Mouse (Mus musculus) hindbrain, embryonic 12.5 days (tissue): ENCODE results near the gene Sap18. TPM values are rescaled to one million over a fixed set of nuclear protein-coding genes. Genes with fewer than 3 reads are reported as not detected.
A peak's percentile ranks its signal among the peaks of the same experiment; 100 is the strongest.
"Not testable (repeated sequence)": the region's sequence is repeated elsewhere in the genome, so short reads cannot be mapped to it uniquely, and the experiment has no call there.

ENCODE experiments used
- ATAC-seq: fragments of 200-750 bp; cut with Nextera tagmentation; 2 replicates; pipeline ENCODE4 v1.8.0; 2017; ENCODE audit warnings: moderate TSS enrichment; ENCODE audit not compliant: low FRiP score
- H3K27ac ChIP-seq: fragments of 300-500 bp; sonication (generic); 2 replicates; pipeline ENCODE4 v1.5.1; 2016; ENCODE audit warnings: mild to moderate bottlenecking
- H3K27me3 ChIP-seq: fragments of 300-500 bp; sonication (generic); 2 replicates; pipeline ENCODE4 v1.6.1; 2016; ENCODE audit warnings: mild to moderate bottlenecking
- H3K36me3 ChIP-seq: fragments of 300-500 bp; sonication (generic); 2 replicates; pipeline ENCODE4 v1.6.1; 2016; ENCODE audit warnings: mild to moderate bottlenecking
- H3K4me1 ChIP-seq: fragments of 300-500 bp; sonication (generic); 2 replicates; pipeline ENCODE4 v1.6.1; 2016
- H3K4me2 ChIP-seq: fragments of 300-500 bp; sonication (generic); replicated peaks from 2 replicates; pipeline ENCODE4 v1.6.1; 2016; ENCODE audit warnings: mild to moderate bottlenecking
- H3K4me3 ChIP-seq: fragments of 300-500 bp; sonication (generic); 2 replicates; pipeline ENCODE4 v1.5.1; 2016; ENCODE audit warnings: mild to moderate bottlenecking
- H3K9ac ChIP-seq: fragments of 300-500 bp; sonication (generic); 2 replicates; pipeline ENCODE4 v1.6.1; 2016; ENCODE audit warnings: mild to moderate bottlenecking, moderate library complexity
- H3K9me3 ChIP-seq: fragments of 300-500 bp; sonication (generic); replicated peaks from 2 replicates; pipeline ENCODE4 v1.6.1; 2016; ENCODE audit warnings: mild to moderate bottlenecking
- WGBS: fragments of 180-500 bp; shearing (Covaris S2); methylation state at CpG from one replicate; pipeline ENCODE4 v1.1.7; 2016; 5-methylcytosine and 5-hydroxymethylcytosine counted together
- polyA plus RNA-seq: library from polyadenylated mRNA; unstranded; fragments of >200 nt; fragmentation: Nextera tagmentation; extraction: Ambion mirVana; gene quantifications from 2 replicates; pipeline ENCODE4 v1.2.1, GENCODE M21; 2016

The Sap18 gene
- polyA plus RNA-seq = 29.3 and 30.3 TPM in 2 replicates

GRCm38 (mm10) chr14:57797991-57798931, at the start of gene Sap18:
TSS of gene Sap18 (plus strand) at chr14:57798180.
- Histone ChIP-seq H3K4me3 (peak within 1 kb of the TSS; percentile 82), H3K27me3 (no peaks in the 10 kb centered on the region), H3K36me3 (peaks cover 10% of the 10 kb centered on the region), H3K9me3 (no peaks in the 10 kb centered on the region), H3K4me1 (peaks cover 17% of the 10 kb centered on the region), H3K9ac (peak within 1 kb of the TSS; percentile 90), H3K4me2 (peak within 1 kb of the TSS; percentile 78), H3K27ac (peak within 1 kb of the TSS; percentile 84)
- under 1% methylated on average over 98 of the region's 99 CpGs for WGBS
- peak; percentile 97 for ATAC-seq

- 76% methylated on average over 2 of the region's 2 CpGs for WGBS
- no peak for ATAC-seq
- Histone ChIP-seq H3K9ac (no peak overlapping the region), H3K4me2 (no peak overlapping the region), H3K27ac (no peak overlapping the region), H3K27me3 (0 out of 2 replicates have a peak, but pooled peaks cover 4% of the 10 kb centered on the region), H3K9me3 (no peaks in the 10 kb centered on the region), H3K36me3 (no peaks in the 10 kb centered on the region), H3K4me1 (peaks cover 2% of the 10 kb centered on the region; the same call in 1 of the 2 replicates), H3K4me3 (no peak overlapping the region)
Measured at GRCm38 (mm10) chr14:57749501-57749900, 48.5 kb upstream of the Sap18 start.

- not testable (repeated sequence) for H3K4me2 ChIP-seq, ATAC-seq
Measured at GRCm38 (mm10) chr14:57751006-57751405, 47.0 kb upstream of the Sap18 start.

GRCm38 (mm10) chr14:57753351-57753992, 44.5 kb upstream of the Sap18 start:
- Histone ChIP-seq H3K27ac (no peak overlapping the region), H3K4me2 (no peak overlapping the region), H3K36me3 (no peaks in the 10 kb centered on the region), H3K9ac (no peak overlapping the region), H3K27me3 (no peaks in the 10 kb centered on the region), H3K9me3 (no peaks in the 10 kb centered on the region), H3K4me3 (no peak overlapping the region), H3K4me1 (no peaks in the 10 kb centered on the region)
- WGBS = 49% methylated on average over 9 of the region's 9 CpGs
- no peak for ATAC-seq

More at GRCm38 (mm10) chr14:57751006-57751405, 47.0 kb upstream of the Sap18 start:
- not testable (repeated sequence) for H3K27ac ChIP-seq, H3K4me1 ChIP-seq, H3K9ac ChIP-seq, H3K27me3 ChIP-seq, H3K4me3 ChIP-seq, H3K36me3 ChIP-seq, H3K9me3 ChIP-seq

DNA sequence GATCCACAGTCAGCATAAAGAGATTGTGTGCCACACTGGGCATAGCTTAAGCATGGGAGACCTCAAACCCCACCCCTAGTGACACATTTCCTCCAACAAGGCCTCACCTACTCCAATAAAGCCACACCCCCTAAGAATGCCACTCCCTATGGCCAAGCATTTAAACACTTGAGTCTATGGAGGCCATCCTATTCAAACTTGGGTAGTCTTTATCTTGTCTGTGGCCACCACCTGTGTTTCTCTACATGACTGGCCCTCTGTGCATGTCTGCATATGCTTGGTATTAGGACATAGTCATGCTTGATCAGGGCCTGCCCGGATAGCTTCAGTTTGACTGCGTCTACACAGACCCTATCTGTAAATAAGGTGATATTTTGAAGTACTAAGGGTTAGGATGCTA, 42.3 kb upstream of the Sap18 start:
- no peak for ATAC-seq
- 88% methylated on average over 2 of the region's 2 CpGs for WGBS

DNA sequence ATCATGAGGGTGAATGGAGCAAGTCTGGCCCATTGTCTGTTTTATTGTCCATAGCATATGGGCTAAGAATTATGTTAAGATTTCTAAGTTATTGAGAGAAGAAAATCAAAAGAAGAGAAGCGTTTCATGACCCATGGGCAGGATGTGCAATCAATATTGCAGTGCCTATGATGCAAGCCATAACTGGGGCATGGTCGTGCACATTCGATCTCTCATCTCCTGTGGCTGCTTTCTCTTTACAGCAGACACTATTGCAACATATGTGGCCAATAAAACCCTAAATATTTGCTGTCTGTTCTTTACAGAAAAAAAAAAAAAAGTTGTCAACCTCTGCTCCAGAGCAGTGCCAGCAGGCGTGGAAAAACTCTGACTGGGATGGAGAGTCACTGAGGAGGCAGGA, 41.9 kb upstream of the Sap18 start:
- 88% methylated on average over 4 of the region's 4 CpGs for WGBS
- Histone ChIP-seq H3K27ac (no peak overlapping the region), H3K4me3 (no peak overlapping the region), H3K27me3 (no peaks in the 10 kb centered on the region), H3K4me2 (no peak overlapping the region), H3K9ac (no peak overlapping the region), H3K9me3 (no peaks in the 10 kb centered on the region), H3K4me1 (peaks cover 7% of the 10 kb centered on the region; the same call in 1 of the 2 replicates), H3K36me3 (no peaks in the 10 kb centered on the region)
- no peak for ATAC-seq

More for the DNA sequence above, 42.3 kb upstream of the Sap18 start:
- Histone ChIP-seq H3K9me3 (no peaks in the 10 kb centered on the region), H3K4me1 (peaks cover 2% of the 10 kb centered on the region; the same call in 1 of the 2 replicates), H3K27ac (no peak overlapping the region), H3K27me3 (no peaks in the 10 kb centered on the region), H3K4me3 (no peak overlapping the region), H3K9ac (no peak overlapping the region), H3K36me3 (no peaks in the 10 kb centered on the region), H3K4me2 (no peak overlapping the region)

GRCm38 (mm10) chr14:57758237-57758636, 39.7 kb upstream of the Sap18 start, which contains the start of gene Lats2:
TSS of gene Lats2 (minus strand) at chr14:57758388.
- ATAC-seq = no peak
- Histone ChIP-seq H3K27me3 (no peaks in the 10 kb centered on the region), H3K27ac (no peak within 1 kb of the TSS), H3K9me3 (no peaks in the 10 kb centered on the region), H3K9ac (no peak within 1 kb of the TSS), H3K4me1 (peaks cover 8% of the 10 kb centered on the region; the same call in 1 of the 2 replicates), H3K36me3 (no peaks in the 10 kb centered on the region), H3K4me3 (no peak within 1 kb of the TSS), H3K4me2 (no peak within 1 kb of the TSS)
- 78% methylated on average over 4 of the region's 4 CpGs for WGBS

DNA sequence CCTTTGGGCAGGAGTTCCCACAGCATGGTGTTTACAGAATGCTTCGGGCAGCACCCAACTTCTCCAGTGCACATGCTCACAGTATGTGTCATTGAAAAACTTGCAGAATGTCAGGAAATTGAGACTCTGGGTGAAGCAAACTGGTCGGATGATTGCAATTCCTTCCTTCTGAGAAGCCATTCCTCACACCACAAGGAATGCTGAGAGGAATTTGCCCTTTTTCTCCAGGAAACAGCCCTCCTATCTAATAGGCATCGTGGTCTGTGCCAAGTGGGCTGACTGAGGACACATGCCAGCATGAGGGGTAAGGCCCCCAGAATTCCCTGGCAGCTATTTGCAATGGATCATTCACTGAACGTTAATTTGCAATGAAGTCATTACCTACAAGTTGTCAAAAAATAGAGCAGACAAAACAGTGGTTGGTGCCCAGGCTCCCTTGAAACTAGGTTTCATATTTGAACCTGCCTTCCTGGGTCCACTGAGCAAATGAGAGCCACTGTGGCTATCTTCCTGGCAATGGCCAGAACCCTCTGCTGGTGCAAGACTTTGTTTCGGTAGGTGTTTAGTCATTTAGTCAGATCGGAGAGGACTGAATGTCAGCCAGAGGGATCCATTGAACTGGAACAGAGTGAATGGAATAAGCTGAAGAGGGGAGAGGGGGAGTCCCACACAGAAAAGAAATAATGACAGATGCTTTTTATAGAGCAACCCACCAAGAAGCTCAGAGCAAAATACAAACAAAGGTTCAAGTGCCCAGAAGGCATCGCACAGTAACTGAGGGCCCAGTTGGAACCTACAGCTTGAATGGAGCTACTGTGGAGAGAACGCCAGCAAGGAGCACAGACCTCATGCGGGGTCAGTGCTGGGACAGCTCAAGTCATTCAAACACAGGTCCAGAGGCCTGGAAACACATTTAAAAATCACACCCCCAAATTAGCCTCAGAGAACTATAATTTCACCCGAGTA, 37.2 kb upstream of the Sap18 start:
- Histone ChIP-seq H3K9ac (no peak overlapping the region), H3K4me3 (no peak overlapping the region), H3K9me3 (no peaks in the 10 kb centered on the region), H3K4me2 (no peak overlapping the region), H3K4me1 (peaks cover 8% of the 10 kb centered on the region; the same call in 1 of the 2 replicates), H3K36me3 (no peaks in the 10 kb centered on the region), H3K27ac (no peak overlapping the region), H3K27me3 (no peaks in the 10 kb centered on the region)
- ATAC-seq = no peak
- 51% methylated on average over 10 of the region's 10 CpGs for WGBS

GRCm38 (mm10) chr14:57769102-57769501, 28.9 kb upstream of the Sap18 start:
- H3K27ac ChIP-seq = no peak overlapping the region
- H3K36me3 ChIP-seq = no peaks in the 10 kb centered on the region
- 90% methylated on average over 5 of the region's 5 CpGs for WGBS
- no peak overlapping the region for H3K4me3 ChIP-seq
- no peaks in the 10 kb centered on the region for H3K9me3 ChIP-seq
- no peaks in the 10 kb centered on the region for H3K4me1 ChIP-seq
- H3K9ac ChIP-seq = no peak overlapping the region
- no peak overlapping the region for H3K4me2 ChIP-seq
- no peaks in the 10 kb centered on the region for H3K27me3 ChIP-seq
- no peak for ATAC-seq

- WGBS = 84% methylated on average over 6 of the region's 6 CpGs
- Histone ChIP-seq H3K27me3 (no peaks in the 10 kb centered on the region), H3K9me3 (no peaks in the 10 kb centered on the region), H3K4me1 (no peaks in the 10 kb centered on the region), H3K27ac (no peak overlapping the region), H3K4me2 (no peak overlapping the region), H3K4me3 (no peak overlapping the region), H3K36me3 (no peaks in the 10 kb centered on the region), H3K9ac (no peak overlapping the region)
- no peak for ATAC-seq
Measured at GRCm38 (mm10) chr14:57772157-57772815, 25.7 kb upstream of the Sap18 start.

DNA sequence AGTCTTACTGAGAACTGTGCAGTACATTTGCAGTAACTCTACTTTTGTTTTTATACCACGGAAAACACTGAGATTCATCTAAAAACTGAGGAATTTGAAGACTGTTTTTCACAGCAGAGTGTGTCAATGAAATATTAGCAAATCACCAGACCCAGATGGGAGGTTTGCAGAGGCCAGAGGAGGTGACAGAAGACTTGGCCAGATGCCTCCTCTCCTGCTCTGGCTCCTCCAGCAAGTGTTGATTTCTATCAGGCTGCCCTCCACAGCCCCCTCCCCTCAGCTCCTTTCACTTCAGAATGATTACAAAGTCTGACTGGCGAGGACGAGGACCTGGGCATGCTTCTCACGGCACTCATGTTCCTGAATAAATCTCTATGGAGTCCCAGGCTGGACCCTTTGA, 10.6 kb upstream of the Sap18 start:
- Histone ChIP-seq H3K4me2 (no peak overlapping the region), H3K36me3 (no peaks in the 10 kb centered on the region), H3K27ac (no peak overlapping the region), H3K27me3 (no peaks in the 10 kb centered on the region; the same call in 1 of the 2 replicates), H3K4me1 (no peaks in the 10 kb centered on the region), H3K4me3 (no peak overlapping the region), H3K9ac (no peak overlapping the region), H3K9me3 (no peaks in the 10 kb centered on the region)
- no peak for ATAC-seq
- WGBS = 70% methylated on average over 4 of the region's 4 CpGs
